Mouse (Mus musculus) limb, embryonic 12.5 days (tissue): ENCODE data around the gene Kcnh4. TPM values are rescaled to one million over a fixed set of nuclear protein-coding genes. Genes with fewer than 3 reads are reported as not detected.

Experiments used
- ATAC-seq: fragments of 200-750 bp; cut with Nextera tagmentation; 2 replicates; pipeline ENCODE4 v1.8.0; 2017; ENCODE audit warnings: low read depth, moderate TSS enrichment; ENCODE audit not compliant: insufficient number of reproducible peaks, insufficient read depth, low FRiP score, low TSS enrichment
- H3K27ac ChIP-seq: fragments of 300-500 bp; sonication (generic); 2 replicates; pipeline ENCODE4 v1.5.1; 2016; ENCODE audit warnings: mild to moderate bottlenecking, moderate library complexity
- H3K27me3 ChIP-seq: fragments of 300-500 bp; sonication (generic); 2 replicates; pipeline ENCODE4 v1.6.1; 2016; ENCODE audit warnings: mild to moderate bottlenecking, moderate library complexity
- H3K36me3 ChIP-seq: fragments of 300-500 bp; sonication (generic); 2 replicates; pipeline ENCODE4 v1.6.1; 2016; ENCODE audit warnings: mild to moderate bottlenecking, moderate library complexity
- H3K4me1 ChIP-seq: fragments of 300-500 bp; sonication (generic); replicated peaks from 2 replicates; pipeline ENCODE4 v1.6.1; 2016
- H3K4me2 ChIP-seq: fragments of 300-500 bp; sonication (generic); 2 replicates; pipeline ENCODE4 v1.6.1; 2016; ENCODE audit warnings: mild to moderate bottlenecking, moderate library complexity
- H3K4me3 ChIP-seq: fragments of 300-500 bp; sonication (generic); replicated peaks from 2 replicates; pipeline ENCODE4 v1.5.1; 2016; ENCODE audit warnings: mild to moderate bottlenecking
- H3K9ac ChIP-seq: fragments of 300-500 bp; sonication (generic); replicated peaks from 2 replicates; pipeline ENCODE4 v1.6.1; 2016; ENCODE audit warnings: mild to moderate bottlenecking, moderate library complexity
- H3K9me3 ChIP-seq: fragments of 300-500 bp; sonication (generic); 2 replicates; pipeline ENCODE4 v1.6.1; 2016; ENCODE audit warnings: mild to moderate bottlenecking, moderate library complexity
- WGBS: fragments of 180-500 bp; shearing (Covaris S2); methylation state at CpG from one replicate; pipeline ENCODE4 v1.1.7; 2016; 5-methylcytosine and 5-hydroxymethylcytosine counted together
- polyA plus RNA-seq: library from polyadenylated mRNA; unstranded; fragments of >200 nt; fragmentation: Nextera tagmentation; extraction: Ambion mirVana; gene quantifications from 2 replicates; pipeline ENCODE4 v1.2.1, GENCODE M21; 2016

Gene Kcnh4
- polyA plus RNA-seq, 1 experiment from 2014 or later: not detected

DNA sequence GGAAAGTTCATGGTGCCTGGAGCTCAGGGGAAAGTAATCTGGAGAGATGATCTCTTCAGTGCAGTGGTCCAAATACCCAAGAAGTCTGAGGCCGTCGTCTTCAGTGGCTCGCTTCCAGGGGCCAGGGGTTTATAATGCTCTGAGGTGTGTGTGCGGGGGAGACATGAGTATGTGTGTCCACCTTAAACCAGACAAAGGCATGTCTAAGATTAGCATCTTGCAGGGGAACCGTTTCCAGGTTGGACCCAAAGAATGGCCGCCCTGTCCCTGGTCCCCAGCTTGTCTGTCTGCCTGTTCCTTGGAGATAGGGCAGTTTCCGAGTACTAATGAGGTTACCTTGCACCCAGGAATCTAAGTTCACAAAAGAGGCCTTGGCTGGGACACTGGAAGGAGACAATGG is 3.1 kb upstream of the Kcnh4 start, which contains the start of gene Hcrt:
Hcrt (minus strand) TSS at position 101 of the 400 bp plus-strand sequence.
- peaks cover 20% of the 10 kb centered on the region for H3K4me1 ChIP-seq
- no peaks in the 10 kb centered on the region for H3K9me3 ChIP-seq
- H3K36me3 ChIP-seq: no peaks in the 10 kb centered on the region
- peak within 1 kb of the TSS; percentile 71 for H3K4me2 ChIP-seq
- H3K9ac ChIP-seq: peak within 1 kb of the TSS; percentile 50; the same call in 1 of the 2 replicates
- H3K27ac ChIP-seq: no peak within 1 kb of the TSS
- no peak for ATAC-seq
- H3K4me3 ChIP-seq: peak within 1 kb of the TSS; percentile 39
- H3K27me3 ChIP-seq: peaks cover 54% of the 10 kb centered on the region
- 84% methylated on average over 7 of the region's 7 CpGs for WGBS

- peaks cover 64% of the 10 kb centered on the region for H3K27me3 ChIP-seq
- WGBS: under 1% methylated on average over 27 of the region's 27 CpGs
- peaks cover 20% of the 10 kb centered on the region for H3K4me1 ChIP-seq
- ATAC-seq: no peak
- H3K4me3 ChIP-seq: peak overlapping the region; percentile 39
- peak overlapping the region; percentile 50; the same call in 1 of the 2 replicates for H3K9ac ChIP-seq
- no peak overlapping the region for H3K27ac ChIP-seq
- H3K4me2 ChIP-seq: peak overlapping the region; percentile 71
- H3K36me3 ChIP-seq: no peaks in the 10 kb centered on the region
- H3K9me3 ChIP-seq: no peaks in the 10 kb centered on the region
Measured at GRCm38 (mm10) chr11:100761547-100762045, 1.9 kb upstream of the Kcnh4 start.

DNA sequence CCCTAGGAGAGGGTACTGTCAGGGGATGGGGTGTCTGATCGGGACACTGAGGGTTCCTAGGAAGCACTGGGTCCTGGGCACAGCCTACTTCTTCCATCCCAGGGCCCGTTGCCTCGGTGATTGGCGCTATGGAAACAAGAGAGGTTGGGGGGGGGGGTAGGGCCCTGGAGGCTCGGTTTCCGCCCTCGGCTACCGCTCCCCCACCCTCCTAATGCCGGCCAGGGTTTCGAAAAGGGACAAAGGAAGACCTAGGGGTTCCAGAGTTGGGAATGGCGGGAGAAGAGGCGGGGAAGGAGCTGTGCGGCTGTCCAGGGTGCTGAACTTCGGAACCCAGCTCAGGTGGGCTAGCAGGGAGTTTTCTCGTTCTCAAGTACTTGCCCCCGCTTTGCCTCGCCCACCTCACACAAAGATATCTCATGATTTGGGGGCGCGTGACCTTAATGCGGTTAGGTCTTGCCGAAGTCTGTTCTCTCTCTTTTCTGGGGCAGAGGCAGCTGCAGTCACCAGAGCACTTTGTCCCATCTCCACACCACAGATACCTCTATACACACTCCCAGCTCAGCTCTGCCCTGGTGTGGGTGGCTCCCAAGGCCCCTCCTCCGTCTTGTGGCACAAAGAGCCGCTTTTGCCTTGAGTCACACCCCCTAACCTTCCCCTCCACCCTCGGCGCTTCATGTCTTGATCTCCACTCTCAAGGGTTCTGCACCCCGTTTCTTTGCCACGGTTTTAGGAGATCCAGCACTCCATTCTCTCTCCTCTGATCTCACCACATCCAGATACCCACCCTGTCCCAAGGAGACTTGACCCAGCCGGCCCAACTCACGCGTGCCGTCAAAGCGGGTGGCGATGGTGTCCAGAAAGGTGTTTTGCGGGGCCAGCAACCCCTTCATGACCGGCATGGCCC is 783 bp downstream of the Kcnh4 start:
- H3K9me3 ChIP-seq: no peaks in the 10 kb centered on the region
- H3K4me3 ChIP-seq: peak overlapping the region; percentile 26
- H3K9ac ChIP-seq: no peak overlapping the region
- 2% methylated on average over 35 of the region's 35 CpGs for WGBS
- ATAC-seq: no peak
- H3K4me1 ChIP-seq: peaks cover 20% of the 10 kb centered on the region
- H3K4me2 ChIP-seq: peak overlapping the region; percentile 55
- no peaks in the 10 kb centered on the region for H3K36me3 ChIP-seq
- H3K27ac ChIP-seq: no peak overlapping the region
- peaks cover 76% of the 10 kb centered on the region for H3K27me3 ChIP-seq

- Histone ChIP-seq H3K4me1 (peaks cover 20% of the 10 kb centered on the region), H3K27me3 (peaks cover 78% of the 10 kb centered on the region), H3K4me2 (no peak overlapping the region), H3K27ac (no peak overlapping the region), H3K9ac (no peak overlapping the region), H3K36me3 (no peaks in the 10 kb centered on the region), H3K9me3 (no peaks in the 10 kb centered on the region), H3K4me3 (no peak overlapping the region)
- no peak for ATAC-seq
- 87% methylated on average over 12 of the region's 12 CpGs for WGBS
Measured at GRCm38 (mm10) chr11:100757566-100757965, 2.2 kb downstream of the Kcnh4 start.

- H3K4me3 ChIP-seq: no peak overlapping the region
- H3K4me2 ChIP-seq: no peak overlapping the region
- H3K27me3 ChIP-seq: peaks cover 78% of the 10 kb centered on the region
- ATAC-seq: no peak
- no peaks in the 10 kb centered on the region for H3K36me3 ChIP-seq
- no peak overlapping the region for H3K9ac ChIP-seq
- no peaks in the 10 kb centered on the region for H3K9me3 ChIP-seq
- 62% methylated on average over 6 of the region's 6 CpGs for WGBS
- H3K4me1 ChIP-seq: peaks cover 14% of the 10 kb centered on the region
- no peak overlapping the region for H3K27ac ChIP-seq
Measured at GRCm38 (mm10) chr11:100756476-100756875, 3.3 kb downstream of the Kcnh4 start.

GRCm38 (mm10) chr11:100754693-100755057 is 5.1 kb downstream of the Kcnh4 start:
- Histone ChIP-seq H3K27ac (no peak overlapping the region), H3K27me3 (peaks cover 74% of the 10 kb centered on the region), H3K4me2 (no peak overlapping the region), H3K9ac (no peak overlapping the region), H3K36me3 (no peaks in the 10 kb centered on the region), H3K9me3 (no peaks in the 10 kb centered on the region), H3K4me1 (peaks cover 7% of the 10 kb centered on the region), H3K4me3 (no peak overlapping the region)
- ATAC-seq: no peak
- WGBS: 92% methylated on average over 3 of the region's 3 CpGs

DNA sequence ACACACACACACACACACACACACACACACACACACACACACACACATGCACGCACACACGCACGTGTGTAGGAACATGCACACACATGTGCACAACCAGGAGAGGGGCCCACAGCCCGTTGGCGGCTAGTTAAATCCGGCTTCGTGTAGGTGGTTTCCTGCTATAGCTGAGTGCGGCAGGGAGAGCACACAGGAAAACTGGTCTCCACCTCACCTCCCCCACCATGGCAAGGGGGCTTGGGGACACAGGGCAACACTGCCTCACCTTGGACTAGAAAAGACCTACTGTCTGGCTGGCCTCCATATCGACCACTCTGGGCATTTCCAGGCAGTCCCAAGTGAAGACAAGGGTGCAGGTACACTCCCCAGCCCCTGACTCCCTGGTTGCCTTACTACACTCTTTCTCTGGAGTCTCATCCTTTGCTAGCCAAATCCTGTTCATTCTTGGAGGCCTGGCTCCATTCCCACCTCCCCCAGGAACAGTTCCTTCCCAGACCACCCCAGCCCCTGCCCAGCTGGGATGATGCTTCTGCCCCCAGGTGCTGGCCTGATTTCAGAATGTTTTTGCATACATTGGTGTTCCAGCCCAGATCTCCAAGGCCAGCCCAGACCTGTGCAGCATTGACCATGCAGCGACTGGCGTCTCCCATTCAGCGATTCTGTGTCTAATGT is 5.6 kb downstream of the Kcnh4 start:
- no peaks in the 10 kb centered on the region for H3K36me3 ChIP-seq
- 81% methylated on average over 12 of the region's 12 CpGs for WGBS
- ATAC-seq: no peak

GRCm38 (mm10) chr11:100752294-100752693 is 7.4 kb downstream of the Kcnh4 start:
- Histone ChIP-seq H3K27ac (no peak overlapping the region), H3K9me3 (no peaks in the 10 kb centered on the region), H3K9ac (no peak overlapping the region), H3K27me3 (peaks cover 73% of the 10 kb centered on the region), H3K4me2 (no peak overlapping the region), H3K4me3 (no peak overlapping the region), H3K4me1 (no peaks in the 10 kb centered on the region), H3K36me3 (no peaks in the 10 kb centered on the region)
- WGBS: 24% methylated on average over 10 of the region's 10 CpGs
- no peak for ATAC-seq

More for the DNA sequence above, 5.6 kb downstream of the Kcnh4 start:
- Histone ChIP-seq H3K9ac (no peak overlapping the region), H3K27me3 (peaks cover 74% of the 10 kb centered on the region), H3K4me3 (no peak overlapping the region), H3K4me2 (no peak overlapping the region), H3K9me3 (no peaks in the 10 kb centered on the region), H3K4me1 (peaks cover 3% of the 10 kb centered on the region; the same call in 1 of the 2 replicates), H3K27ac (no peak overlapping the region)

GRCm38 (mm10) chr11:100750127-100750526 is 9.6 kb downstream of the Kcnh4 start:
- H3K27me3 ChIP-seq: peaks cover 80% of the 10 kb centered on the region
- H3K4me1 ChIP-seq: no peaks in the 10 kb centered on the region
- no peak overlapping the region for H3K4me2 ChIP-seq
- no peak overlapping the region for H3K27ac ChIP-seq
- 89% methylated on average over 16 of the region's 16 CpGs for WGBS
- H3K9me3 ChIP-seq: no peaks in the 10 kb centered on the region
- H3K9ac ChIP-seq: no peak overlapping the region
- ATAC-seq: no peak
- no peaks in the 10 kb centered on the region for H3K36me3 ChIP-seq
- no peak overlapping the region for H3K4me3 ChIP-seq

GRCm38 (mm10) chr11:100749469-100749868 is 10.3 kb downstream of the Kcnh4 start:
- WGBS: 40% methylated on average over 25 of the region's 25 CpGs
- ATAC-seq: no peak
- peaks cover 76% of the 10 kb centered on the region for H3K27me3 ChIP-seq
- no peaks in the 10 kb centered on the region for H3K9me3 ChIP-seq
- H3K27ac ChIP-seq: no peak overlapping the region
- no peak overlapping the region for H3K9ac ChIP-seq
- H3K4me3 ChIP-seq: no peak overlapping the region
- no peaks in the 10 kb centered on the region for H3K4me1 ChIP-seq
- H3K4me2 ChIP-seq: no peak overlapping the region
- no peaks in the 10 kb centered on the region for H3K36me3 ChIP-seq

DNA sequence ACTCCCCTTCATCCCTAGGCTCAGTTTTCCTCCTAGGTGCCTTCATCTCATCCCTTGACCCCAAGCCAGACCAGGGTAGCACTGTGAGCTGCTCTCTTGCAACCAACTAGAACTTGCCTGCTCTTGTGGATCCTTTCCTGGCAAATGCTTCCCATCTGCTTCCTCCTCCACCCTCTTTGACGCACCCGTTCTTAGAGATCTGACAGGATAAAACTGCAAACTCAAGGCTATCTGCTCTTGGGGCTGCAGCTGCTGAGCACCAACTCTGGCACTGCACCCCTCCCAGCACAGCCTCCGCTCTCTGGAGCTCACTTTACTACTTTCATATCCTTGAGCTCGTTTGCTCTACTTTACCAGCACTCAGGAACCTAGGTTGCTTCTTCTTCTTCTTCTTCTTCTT is 11.1 kb downstream of the Kcnh4 start:
- Histone ChIP-seq H3K4me2 (no peak overlapping the region), H3K9me3 (no peaks in the 10 kb centered on the region), H3K27me3 (peaks cover 73% of the 10 kb centered on the region), H3K36me3 (no peaks in the 10 kb centered on the region), H3K4me1 (no peaks in the 10 kb centered on the region), H3K4me3 (no peak overlapping the region), H3K9ac (no peak overlapping the region), H3K27ac (no peak overlapping the region)
- WGBS: 82% methylated on average over 4 of the region's 4 CpGs
- no peak for ATAC-seq
